Mouse (Mus musculus): Measurements from ENCODE around the gene Timm44.

DNA sequence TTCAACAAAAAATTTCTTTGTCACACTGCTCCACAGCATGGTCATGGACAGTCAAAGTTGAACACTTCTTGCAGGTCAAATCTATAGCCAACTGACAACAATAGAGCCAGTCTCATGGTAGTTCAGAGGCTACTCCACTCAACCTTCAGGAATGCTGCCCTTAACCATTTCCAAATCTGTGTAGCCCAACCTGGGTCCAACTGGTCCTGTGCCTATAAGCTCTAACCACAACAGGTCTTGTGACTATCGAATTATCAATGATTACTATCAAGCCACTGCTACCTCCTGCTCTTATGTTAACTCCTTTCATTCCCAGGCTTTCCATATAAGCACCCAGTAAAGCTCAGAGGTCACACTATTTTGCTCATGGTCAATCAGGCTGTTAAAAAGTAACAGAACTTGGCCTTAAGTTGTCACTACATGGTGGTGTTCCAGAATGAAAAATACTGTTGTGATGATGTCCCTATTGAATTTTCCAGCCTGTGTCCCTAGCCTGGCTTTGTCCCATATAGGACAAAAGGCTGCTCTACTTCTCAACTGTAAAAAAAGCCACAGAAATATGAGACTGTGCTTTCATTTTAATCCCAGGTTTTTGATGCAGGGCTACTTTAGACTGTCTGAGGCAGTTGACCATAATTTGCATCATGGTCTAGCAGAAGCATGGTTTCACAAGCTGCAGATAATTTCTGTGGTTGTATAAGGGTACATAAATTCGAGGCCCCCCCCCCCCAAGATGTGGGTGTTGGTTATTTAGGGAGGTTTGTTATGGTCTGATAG is 43.3 kb upstream of the Timm44 start:
- TF ChIP-seq CTCF (IDR thresholded peaks at IDR 0.05; ENCODE audit: insufficient read depth, low read length), result no peak
- TF ChIP-seq POLR2A (IDR thresholded peaks at IDR 0.05; ENCODE audit: borderline replicate concordance, extremely low read depth, low read depth, low read length), result no peak

Measured in lung, adult 2 months (tissue).